Mouse (Mus musculus) liver, embryonic 15.5 days (tissue): ENCODE data around the gene Olfr45. TPM values are rescaled to one million over a fixed set of nuclear protein-coding genes. Genes with fewer than 3 reads are reported as not detected.
"Not testable (repeated sequence)": the region's sequence is repeated elsewhere in the genome, so short reads cannot be mapped to it uniquely, and the experiment has no call there.

ENCODE experiments used
- ATAC-seq: fragments of 200-750 bp; cut with Nextera tagmentation; 2 replicates; pipeline ENCODE4 v1.8.0; 2017; ENCODE audit warnings: moderate number of reproducible peaks, mild to moderate bottlenecking, moderate library complexity; ENCODE audit not compliant: insufficient read depth
- H3K27ac ChIP-seq: fragments of 300-500 bp; sonication (generic); replicated peaks from 2 replicates; pipeline ENCODE4 v1.5.1; 2015; ENCODE audit warnings: mild to moderate bottlenecking, inconsistent platforms
- H3K27me3 ChIP-seq: fragments of 300-500 bp; sonication (generic); 2 replicates; pipeline ENCODE4 v1.6.1; 2015; ENCODE audit warnings: mild to moderate bottlenecking, inconsistent platforms
- H3K36me3 ChIP-seq: fragments of 300-500 bp; sonication (generic); replicated peaks from 2 replicates; pipeline ENCODE4 v1.6.1; 2015; ENCODE audit warnings: moderate library complexity, mild to moderate bottlenecking, inconsistent platforms
- H3K4me1 ChIP-seq: fragments of 300-500 bp; sonication (generic); replicated peaks from 2 replicates; pipeline ENCODE4 v1.6.1; 2015; ENCODE audit warnings: inconsistent platforms
- H3K4me2 ChIP-seq: fragments of 300-500 bp; sonication (generic); 2 replicates; pipeline ENCODE4 v1.6.1; 2015; ENCODE audit warnings: moderate library complexity, mild to moderate bottlenecking, inconsistent platforms
- H3K4me3 ChIP-seq: fragments of 300-500 bp; sonication (generic); replicated peaks from 2 replicates; pipeline ENCODE4 v1.5.1; 2015; ENCODE audit warnings: mild to moderate bottlenecking, inconsistent platforms
- H3K9ac ChIP-seq: fragments of 300-500 bp; sonication (generic); 2 replicates; pipeline ENCODE4 v1.6.1; 2015; ENCODE audit warnings: moderate library complexity, mild to moderate bottlenecking, inconsistent platforms
- H3K9me3 ChIP-seq: fragments of 300-500 bp; sonication (generic); replicated peaks from 2 replicates; pipeline ENCODE4 v1.6.1; 2016; ENCODE audit warnings: inconsistent platforms
- WGBS: fragments of 180-500 bp; shearing (Covaris S2); methylation state at CpG from one replicate; pipeline ENCODE4 v1.1.7; 2015; ENCODE audit warnings: mixed read lengths; ENCODE audit not compliant: insufficient replicate concordance; 5-methylcytosine and 5-hydroxymethylcytosine counted together
- polyA plus RNA-seq: library from polyadenylated mRNA; unstranded; fragments of >200 nt; fragmentation: Nextera tagmentation; extraction: Ambion mirVana; gene quantifications from 2 replicates; pipeline ENCODE4 v1.2.1, GENCODE M21; 2015

Gene Olfr45
- not detected in 2 replicates for polyA plus RNA-seq

GRCm38 (mm10) chr7:140681651-140682050 is at the start of gene Olfr45:
Gene Olfr45 (plus strand): TSS chr7:140681951.
- no peaks in the 10 kb centered on the region for H3K36me3 ChIP-seq
- ATAC-seq, result no peak
- H3K4me2 ChIP-seq, result no peak within 1 kb of the TSS
- 49% methylated on average over 1 of the region's 1 CpGs for WGBS
- H3K4me1 ChIP-seq, result no peaks in the 10 kb centered on the region
- no peaks in the 10 kb centered on the region for H3K9me3 ChIP-seq
- H3K4me3 ChIP-seq, result no peak within 1 kb of the TSS
- no peak within 1 kb of the TSS for H3K9ac ChIP-seq
- no peaks in the 10 kb centered on the region for H3K27me3 ChIP-seq
- H3K27ac ChIP-seq, result no peak within 1 kb of the TSS

- H3K36me3 ChIP-seq, result no peaks in the 10 kb centered on the region
- H3K4me1 ChIP-seq, result no peaks in the 10 kb centered on the region
- H3K27ac ChIP-seq, result no peak within 1 kb of the TSS
- H3K9ac ChIP-seq, result no peak within 1 kb of the TSS
- 63% methylated on average over 1 of the region's 1 CpGs for WGBS
- no peaks in the 10 kb centered on the region for H3K27me3 ChIP-seq
- no peak within 1 kb of the TSS for H3K4me3 ChIP-seq
- H3K9me3 ChIP-seq, result no peaks in the 10 kb centered on the region
- no peak for ATAC-seq
- no peak within 1 kb of the TSS for H3K4me2 ChIP-seq
Observed at GRCm38 (mm10) chr7:140646152-140646551, 35.6 kb upstream of the Olfr45 start, which contains the start of gene Olfr53. Gene Olfr53 (plus strand): TSS chr7:140646452.

GRCm38 (mm10) chr7:140659630-140660029 is 22.1 kb upstream of the Olfr45 start, which contains the start of gene Olfr539:
Gene Olfr539 (plus strand): TSS chr7:140659930.
- H3K9me3 ChIP-seq, result no peaks in the 10 kb centered on the region
- no peaks in the 10 kb centered on the region for H3K36me3 ChIP-seq
- 51% methylated on average over 4 of the region's 4 CpGs for WGBS
- no peaks in the 10 kb centered on the region for H3K27me3 ChIP-seq
- no peak within 1 kb of the TSS for H3K9ac ChIP-seq
- H3K27ac ChIP-seq, result no peak within 1 kb of the TSS
- H3K4me2 ChIP-seq, result no peak within 1 kb of the TSS
- no peaks in the 10 kb centered on the region for H3K4me1 ChIP-seq
- no peak for ATAC-seq
- no peak within 1 kb of the TSS for H3K4me3 ChIP-seq

- H3K27me3 ChIP-seq, H3K9ac ChIP-seq, H3K4me2 ChIP-seq, H3K4me3 ChIP-seq, H3K36me3 ChIP-seq, H3K27ac ChIP-seq, H3K4me1 ChIP-seq, H3K9me3 ChIP-seq, ATAC-seq: not testable (repeated sequence)
- WGBS, result 49% methylated on average over 3 of the region's 3 CpGs
Observed at GRCm38 (mm10) chr7:140670693-140671092, 11.1 kb upstream of the Olfr45 start.

GRCm38 (mm10) chr7:140675863-140676262 is 5.9 kb upstream of the Olfr45 start:
- no peaks in the 10 kb centered on the region for H3K36me3 ChIP-seq
- H3K4me1 ChIP-seq, result no peaks in the 10 kb centered on the region
- no peak overlapping the region for H3K9ac ChIP-seq
- no peak overlapping the region for H3K4me3 ChIP-seq
- H3K27me3 ChIP-seq, result no peaks in the 10 kb centered on the region
- no peak overlapping the region for H3K27ac ChIP-seq
- H3K9me3 ChIP-seq, result no peaks in the 10 kb centered on the region
- 2% methylated on average over 5 of the region's 6 CpGs for WGBS
- no peak for ATAC-seq
- no peak overlapping the region for H3K4me2 ChIP-seq

- H3K27me3 ChIP-seq, H3K9me3 ChIP-seq, H3K36me3 ChIP-seq, ATAC-seq, H3K4me3 ChIP-seq, H3K9ac ChIP-seq, H3K4me2 ChIP-seq, H3K4me1 ChIP-seq, H3K27ac ChIP-seq: not testable (repeated sequence)
- WGBS, result 45% methylated on average over 4 of the region's 4 CpGs
Observed at GRCm38 (mm10) chr7:140679591-140679990, 2.2 kb upstream of the Olfr45 start.

GRCm38 (mm10) chr7:140696967-140697366 is 15.2 kb downstream of the Olfr45 start, which contains the start of gene Olfr541:
Gene Olfr541 (plus strand): TSS chr7:140697267.
- Histone ChIP-seq H3K27me3 (no peaks in the 10 kb centered on the region), H3K36me3 (no peaks in the 10 kb centered on the region), H3K4me2 (no peak within 1 kb of the TSS), H3K27ac (no peak within 1 kb of the TSS), H3K9me3 (no peaks in the 10 kb centered on the region), H3K9ac (no peak within 1 kb of the TSS), H3K4me3 (no peak within 1 kb of the TSS), H3K4me1 (no peaks in the 10 kb centered on the region)
- ATAC-seq, result no peak

- H3K4me2 ChIP-seq, result no peak overlapping the region
- no peak for ATAC-seq
- H3K27me3 ChIP-seq, result no peaks in the 10 kb centered on the region
- H3K36me3 ChIP-seq, result no peaks in the 10 kb centered on the region
- H3K9ac ChIP-seq, result no peak overlapping the region
- no peaks in the 10 kb centered on the region for H3K9me3 ChIP-seq
- WGBS, result 57% methylated on average over 2 of the region's 2 CpGs
- no peak overlapping the region for H3K27ac ChIP-seq
- H3K4me3 ChIP-seq, result no peak overlapping the region
- H3K4me1 ChIP-seq, result no peaks in the 10 kb centered on the region
Observed at GRCm38 (mm10) chr7:140706348-140706747, 24.6 kb downstream of the Olfr45 start.

- WGBS, result 61% methylated on average over 6 of the region's 6 CpGs
- Histone ChIP-seq H3K9ac (no peak overlapping the region), H3K27me3 (no peaks in the 10 kb centered on the region), H3K4me1 (no peaks in the 10 kb centered on the region), H3K4me3 (no peak overlapping the region), H3K4me2 (no peak overlapping the region), H3K27ac (no peak overlapping the region), H3K9me3 (no peaks in the 10 kb centered on the region), H3K36me3 (no peaks in the 10 kb centered on the region)
- ATAC-seq, result no peak
Observed at GRCm38 (mm10) chr7:140707536-140708284, 26.0 kb downstream of the Olfr45 start.

GRCm38 (mm10) chr7:140717155-140718055 is 35.7 kb downstream of the Olfr45 start:
- ATAC-seq, result no peak
- Histone ChIP-seq H3K4me1 (0 out of 2 replicates have a peak, but pooled peaks cover 3% of the 10 kb centered on the region), H3K9ac (no peak overlapping the region), H3K27ac (no peak overlapping the region), H3K27me3 (no peaks in the 10 kb centered on the region), H3K4me3 (no peak overlapping the region), H3K4me2 (no peak overlapping the region), H3K36me3 (no peaks in the 10 kb centered on the region), H3K9me3 (no peaks in the 10 kb centered on the region)
- 58% methylated on average over 7 of the region's 7 CpGs for WGBS

- Histone ChIP-seq H3K27me3 (no peaks in the 10 kb centered on the region), H3K9ac (no peak overlapping the region), H3K27ac (no peak overlapping the region), H3K4me2 (no peak overlapping the region), H3K9me3 (no peaks in the 10 kb centered on the region), H3K36me3 (no peaks in the 10 kb centered on the region), H3K4me3 (no peak overlapping the region), H3K4me1 (0 out of 2 replicates have a peak, but pooled peaks cover 3% of the 10 kb centered on the region)
- WGBS, result 45% methylated on average over 6 of the region's 6 CpGs
- no peak for ATAC-seq
Observed at GRCm38 (mm10) chr7:140721095-140721494, 39.3 kb downstream of the Olfr45 start.
